Mouse (Mus musculus) liver, embryonic 14.5 days (tissue): ENCODE data around the gene Inip.

Experiments
- CTCF ChIP-seq: IDR thresholded peaks from 2 replicates; pipeline ENCODE4 v1.5.1; 2016; ENCODE audit warnings: antibody characterized with exemption, low read depth, control low read depth
- EP300 ChIP-seq: IDR thresholded peaks from 2 replicates; pipeline ENCODE4 v1.6.1; 2016; ENCODE audit warnings: antibody characterized with exemption, low read depth

GRCm38 (mm10) chr4:59765385-59766005 lies 35.9 kb downstream of the Inip start:
- TF ChIP-seq CTCF (no peak), EP300 (no peak)
